Mouse (Mus musculus): ENCODE measurements around the gene Plekha1. TPM values are rescaled to one million over a fixed set of nuclear protein-coding genes. Genes with fewer than 3 reads are reported as not detected.

Gene Plekha1
- polyA plus RNA-seq, 1 experiment: 37.8 TPM

GRCm38 (mm10) chr7:130892973-130893372, 27.4 kb downstream of the Plekha1 start:
- Histone ChIP-seq H3K27ac (ENCODE audit: insufficient read depth, low read depth, low read length) (peak overlapping the region; percentile 67), H3K4me1 (ENCODE audit: control insufficient read depth, insufficient read depth, low read length) (peaks cover 34% of the 10 kb centered on the region), H3K4me3 (ENCODE audit: insufficient read depth, low read length) (no peak overlapping the region)
- no peak for TF ChIP-seq CTCF (IDR thresholded peaks at IDR 0.05; ENCODE audit: low read depth, low read length)
- TF ChIP-seq POLR2A (IDR thresholded peaks at IDR 0.05; ENCODE audit: borderline replicate concordance, low read depth, low read length): no peak

GRCm38 (mm10) chr7:130894931-130895617, 29.5 kb downstream of the Plekha1 start:
- H3K4me1 ChIP-seq (ENCODE audit: control insufficient read depth, insufficient read depth, low read length): peaks cover 20% of the 10 kb centered on the region
- H3K27ac ChIP-seq (ENCODE audit: insufficient read depth, low read depth, low read length): no peak overlapping the region
- H3K4me3 ChIP-seq (ENCODE audit: insufficient read depth, low read length): no peak overlapping the region
- TF ChIP-seq POLR2A (IDR thresholded peaks at IDR 0.05; ENCODE audit: borderline replicate concordance, low read depth, low read length) (no peak), CTCF (IDR thresholded peaks at IDR 0.05; ENCODE audit: low read depth, low read length) (no peak)

DNA sequence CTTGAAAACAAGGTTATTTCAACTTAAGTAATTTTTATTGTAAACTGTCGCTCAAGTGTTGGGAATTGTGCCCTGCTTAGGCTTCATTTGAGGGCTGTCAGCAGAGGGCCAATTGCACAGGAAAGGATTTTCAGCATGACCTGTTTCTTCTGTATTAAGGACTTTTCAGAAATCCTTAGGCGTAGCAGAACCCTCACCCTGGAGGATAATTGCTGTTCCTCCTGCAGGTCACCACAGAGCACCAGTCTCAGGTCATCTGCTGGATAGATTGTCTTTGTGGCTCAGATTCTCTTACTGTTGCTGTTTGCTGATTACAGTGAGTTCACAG, 30.0 kb downstream of the Plekha1 start:
- H3K4me3 ChIP-seq (ENCODE audit: insufficient read depth, low read length): no peak overlapping the region
- peaks cover 21% of the 10 kb centered on the region for H3K4me1 ChIP-seq (ENCODE audit: control insufficient read depth, insufficient read depth, low read length)
- H3K27ac ChIP-seq (ENCODE audit: insufficient read depth, low read depth, low read length): no peak overlapping the region
- TF ChIP-seq CTCF (IDR thresholded peaks at IDR 0.05; ENCODE audit: low read depth, low read length) (no peak), POLR2A (IDR thresholded peaks at IDR 0.05; ENCODE audit: borderline replicate concordance, low read depth, low read length) (no peak)

GRCm38 (mm10) chr7:130896064-130896463, 30.5 kb downstream of the Plekha1 start:
- TF ChIP-seq POLR2A (IDR thresholded peaks at IDR 0.05; ENCODE audit: borderline replicate concordance, low read depth, low read length) (no peak), CTCF (IDR thresholded peaks at IDR 0.05; ENCODE audit: low read depth, low read length) (no peak)

GRCm38 (mm10) chr7:130897201-130897600, 31.6 kb downstream of the Plekha1 start:
- H3K27ac ChIP-seq (ENCODE audit: insufficient read depth, low read depth, low read length): no peak overlapping the region
- no peak for TF ChIP-seq POLR2A (IDR thresholded peaks at IDR 0.05; ENCODE audit: borderline replicate concordance, low read depth, low read length)
- no peak for TF ChIP-seq CTCF (IDR thresholded peaks at IDR 0.05; ENCODE audit: low read depth, low read length)
- H3K4me1 ChIP-seq (ENCODE audit: control insufficient read depth, insufficient read depth, low read length): peaks cover 24% of the 10 kb centered on the region
- H3K4me3 ChIP-seq (ENCODE audit: insufficient read depth, low read length): no peak overlapping the region

More at GRCm38 (mm10) chr7:130896064-130896463, 30.5 kb downstream of the Plekha1 start:
- H3K27ac ChIP-seq (ENCODE audit: insufficient read depth, low read depth, low read length): no peak overlapping the region
- peaks cover 22% of the 10 kb centered on the region for H3K4me1 ChIP-seq (ENCODE audit: control insufficient read depth, insufficient read depth, low read length)
- H3K4me3 ChIP-seq (ENCODE audit: insufficient read depth, low read length): no peak overlapping the region

GRCm38 (mm10) chr7:130898373-130898772, 32.8 kb downstream of the Plekha1 start:
- TF ChIP-seq CTCF (IDR thresholded peaks at IDR 0.05; ENCODE audit: low read depth, low read length) (peak; percentile 20; the same call in 1 of the 2 replicates), POLR2A (IDR thresholded peaks at IDR 0.05; ENCODE audit: borderline replicate concordance, low read depth, low read length) (no peak)
- no peak overlapping the region for H3K27ac ChIP-seq (ENCODE audit: insufficient read depth, low read depth, low read length)
- peaks cover 25% of the 10 kb centered on the region for H3K4me1 ChIP-seq (ENCODE audit: control insufficient read depth, insufficient read depth, low read length)
- H3K4me3 ChIP-seq (ENCODE audit: insufficient read depth, low read length): no peak overlapping the region

- no peak for TF ChIP-seq POLR2A (IDR thresholded peaks at IDR 0.05; ENCODE audit: borderline replicate concordance, low read depth, low read length)
- Histone ChIP-seq H3K4me3 (ENCODE audit: insufficient read depth, low read length) (no peak overlapping the region; the same call in 1 of the 2 replicates), H3K4me1 (ENCODE audit: control insufficient read depth, insufficient read depth, low read length) (peaks cover 29% of the 10 kb centered on the region), H3K27ac (ENCODE audit: insufficient read depth, low read depth, low read length) (peak overlapping the region; percentile 83)
Observed at GRCm38 (mm10) chr7:130900233-130900848, 34.8 kb downstream of the Plekha1 start.

DNA sequence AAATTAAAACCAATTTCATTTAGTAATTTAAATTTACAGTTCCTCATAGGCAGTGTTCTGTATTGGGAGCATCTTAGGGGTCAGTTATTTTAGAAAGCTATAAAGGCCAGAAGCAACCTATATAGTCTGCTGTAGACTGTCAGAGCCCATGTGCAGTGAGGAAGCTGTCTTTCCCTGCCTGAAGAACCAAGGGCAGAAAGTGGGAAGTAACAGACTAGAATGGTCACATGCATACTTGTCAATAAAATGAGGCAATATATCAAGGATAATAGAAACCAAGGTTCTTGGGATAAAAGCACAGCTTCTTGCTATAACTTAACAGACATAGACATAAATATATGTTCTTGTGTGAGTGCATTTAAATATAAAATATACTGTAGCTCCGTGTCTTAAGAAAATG, 37.4 kb downstream of the Plekha1 start:
- H3K4me3 ChIP-seq (ENCODE audit: insufficient read depth, low read length): no peak overlapping the region
- peaks cover 29% of the 10 kb centered on the region for H3K4me1 ChIP-seq (ENCODE audit: control insufficient read depth, insufficient read depth, low read length)
- peak overlapping the region; percentile 73 for H3K27ac ChIP-seq (ENCODE audit: insufficient read depth, low read depth, low read length)
- TF ChIP-seq POLR2A (IDR thresholded peaks at IDR 0.05; ENCODE audit: borderline replicate concordance, low read depth, low read length) (no peak), CTCF (IDR thresholded peaks at IDR 0.05; ENCODE audit: low read depth, low read length) (no peak)

DNA sequence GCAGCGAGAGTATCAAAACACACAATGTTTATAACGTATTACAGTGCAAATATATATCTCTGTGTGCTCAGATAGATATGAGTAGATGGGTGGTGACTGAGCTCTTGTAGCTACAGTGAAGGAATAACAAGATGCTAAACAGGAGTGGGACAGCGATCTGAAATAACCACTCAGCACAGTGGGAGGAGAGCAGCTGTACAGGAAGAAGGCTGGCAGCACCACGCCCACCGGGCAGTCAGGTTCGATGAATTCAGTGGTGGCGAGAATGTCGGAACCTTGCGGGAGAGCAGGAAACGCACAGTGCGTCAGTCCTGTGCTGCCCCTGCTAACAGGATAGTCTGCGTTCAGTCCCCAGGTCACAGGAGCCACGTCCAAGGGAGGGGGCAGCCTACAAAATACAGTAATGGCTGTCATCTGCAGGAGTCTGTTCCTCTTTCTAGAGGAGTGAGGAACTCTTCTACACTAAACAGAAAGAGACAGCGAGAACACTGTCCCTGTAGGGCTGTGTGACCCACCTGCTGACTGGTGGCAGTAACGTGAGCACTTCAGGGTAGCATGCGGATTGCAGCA, 38.0 kb downstream of the Plekha1 start:
- Histone ChIP-seq H3K27ac (ENCODE audit: insufficient read depth, low read depth, low read length) (peak overlapping the region; percentile 73), H3K4me1 (ENCODE audit: control insufficient read depth, insufficient read depth, low read length) (peaks cover 29% of the 10 kb centered on the region), H3K4me3 (ENCODE audit: insufficient read depth, low read length) (peak overlapping the region; percentile 34)
- TF ChIP-seq CTCF (IDR thresholded peaks at IDR 0.05; ENCODE audit: low read depth, low read length): no peak
- TF ChIP-seq POLR2A (IDR thresholded peaks at IDR 0.05; ENCODE audit: borderline replicate concordance, low read depth, low read length): no peak
